Mouse (Mus musculus) CD4-positive, CD25-positive, alpha-beta regulatory T cell (primary cell): ENCODE data around the gene Elmo1. TPM values are rescaled to one million over a fixed set of nuclear protein-coding genes. Genes with fewer than 3 reads are reported as not detected.

Source experiments
- polyA plus RNA-seq: library from polyadenylated mRNA; unstranded; fragments of 100-300 nt; shearing (Covaris generic); gene quantifications from one replicate; pipeline ENCODE4 v1.2.1, GENCODE M21; 2017

Gene Elmo1
- 178 TPM for polyA plus RNA-seq

GRCm38 (mm10) chr13:20090133-20090710, at the start of gene Elmo1:
Gene Elmo1 (plus strand): TSS chr13:20090596.

